Mouse (Mus musculus): ENCODE measurements around the gene Pak2.

Gene Pak2

GRCm38 (mm10) chr16:31993946-31994345 lies 85.2 kb downstream of the Pak2 start:
- DNase-seq: no peak

- no peak for DNase-seq
Observed at GRCm38 (mm10) chr16:31993195-31993594, 85.9 kb downstream of the Pak2 start.

DNA sequence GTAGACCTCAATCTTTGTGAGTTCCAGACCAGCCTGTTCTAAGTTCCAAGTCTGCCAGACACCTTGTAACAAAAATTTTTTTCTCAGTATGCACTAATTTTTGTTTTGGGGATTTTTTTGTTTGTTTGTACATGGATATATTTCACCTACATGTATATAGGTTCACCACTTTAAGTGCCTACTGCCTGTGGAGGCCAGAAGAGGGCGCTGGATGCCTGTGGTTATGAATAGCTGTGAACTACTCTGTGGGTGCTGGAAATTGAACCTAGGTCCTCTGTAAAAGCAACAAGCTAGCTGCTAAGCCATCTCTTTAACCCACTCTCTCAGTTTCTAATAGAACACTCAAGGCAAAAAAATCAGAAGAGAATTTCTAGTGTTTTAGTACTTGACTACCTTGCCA lies 87.1 kb downstream of the Pak2 start:
- DNase-seq: no peak

GRCm38 (mm10) chr16:31980946-31981345 lies 98.2 kb downstream of the Pak2 start:
- no peak for DNase-seq

DNA sequence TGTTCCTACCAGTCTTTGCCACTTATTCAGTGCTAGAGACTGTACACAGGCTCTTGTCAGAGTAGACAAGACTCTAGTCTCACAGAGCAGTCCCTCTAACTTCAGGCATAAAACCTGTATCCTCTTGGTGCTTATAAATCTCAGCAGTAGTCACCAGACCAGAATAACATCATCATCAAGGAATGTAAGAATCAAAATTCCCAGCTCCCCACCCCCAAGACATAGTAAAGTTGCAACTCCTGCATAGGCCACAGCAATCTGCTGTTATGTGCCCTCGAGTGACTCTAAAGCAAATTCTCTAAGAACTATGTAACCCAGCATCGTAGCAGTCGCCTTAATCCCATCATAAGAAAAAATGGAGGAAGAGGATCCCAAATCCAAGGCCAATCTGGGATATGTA lies 99.6 kb downstream of the Pak2 start:
- no peak for DNase-seq

GRCm38 (mm10) chr16:31975258-31975657 lies 103.9 kb downstream of the Pak2 start:
- DNase-seq: no peak

All from cerebellum, adult 8-10 months (tissue).